Mouse (Mus musculus): ENCODE results near the gene Oxa1l. TPM values are rescaled to one million over a fixed set of nuclear protein-coding genes. Genes with fewer than 3 reads are reported as not detected.

The Oxa1l gene
- polyA plus RNA-seq, 1 experiment from 2014 or later, result 21.4 TPM

GRCm38 (mm10) chr14:54393794-54394193 lies 33.2 kb downstream of the Oxa1l start:
- Histone ChIP-seq H3K9ac (no peak overlapping the region), H3K9me3 (replicated peaks) (no peaks in the 10 kb centered on the region), H3K4me2 (no peak overlapping the region), H3K4me1 (replicated peaks) (no peaks in the 10 kb centered on the region), H3K4me3 (replicated peaks) (no peak overlapping the region), H3K27me3 (no peaks in the 10 kb centered on the region), H3K36me3 (peaks cover 5% of the 10 kb centered on the region; the same call in 1 of the 2 replicates), H3K27ac (no peak overlapping the region)
- ATAC-seq (ENCODE audit: low read depth) (no peak), DNase-seq (no peak)
- WGBS (ENCODE audit: insufficient replicate concordance), result 60% methylated on average over 3 of the region's 3 CpGs

GRCm38 (mm10) chr14:54394309-54394708 lies 33.7 kb downstream of the Oxa1l start:
- Histone ChIP-seq H3K36me3 (peaks cover 5% of the 10 kb centered on the region; the same call in 1 of the 2 replicates), H3K27me3 (no peaks in the 10 kb centered on the region), H3K9me3 (replicated peaks) (no peaks in the 10 kb centered on the region), H3K4me2 (no peak overlapping the region), H3K4me3 (replicated peaks) (no peak overlapping the region), H3K27ac (no peak overlapping the region), H3K4me1 (replicated peaks) (0 out of 2 replicates have a peak, but pooled peaks cover 5% of the 10 kb centered on the region), H3K9ac (no peak overlapping the region)
- DNase-seq (no peak), ATAC-seq (ENCODE audit: low read depth) (no peak)

- DNase-seq (no peak), ATAC-seq (ENCODE audit: low read depth) (no peak)
- WGBS (ENCODE audit: insufficient replicate concordance), result 65% methylated on average over 7 of the region's 7 CpGs
- Histone ChIP-seq H3K9ac (no peak overlapping the region), H3K27me3 (no peaks in the 10 kb centered on the region), H3K4me1 (replicated peaks) (0 out of 2 replicates have a peak, but pooled peaks cover 7% of the 10 kb centered on the region), H3K4me3 (replicated peaks) (no peak overlapping the region), H3K36me3 (peaks cover 5% of the 10 kb centered on the region; the same call in 1 of the 2 replicates), H3K4me2 (no peak overlapping the region), H3K27ac (no peak overlapping the region), H3K9me3 (replicated peaks) (no peaks in the 10 kb centered on the region)
Measured at GRCm38 (mm10) chr14:54396685-54397084, 36.1 kb downstream of the Oxa1l start.

- no peaks in the 10 kb centered on the region for H3K27me3 ChIP-seq
- 63% methylated on average over 7 of the region's 7 CpGs for WGBS (ENCODE audit: insufficient replicate concordance)
- no peak overlapping the region for H3K4me2 ChIP-seq
Measured at GRCm38 (mm10) chr14:54397872-54398527, 37.4 kb downstream of the Oxa1l start.

GRCm38 (mm10) chr14:54398528-54398916 lies 37.9 kb downstream of the Oxa1l start:
- Histone ChIP-seq H3K4me1 (replicated peaks) (0 out of 2 replicates have a peak, but pooled peaks cover 7% of the 10 kb centered on the region), H3K27me3 (no peaks in the 10 kb centered on the region), H3K9ac (no peak overlapping the region), H3K27ac (no peak overlapping the region), H3K36me3 (peaks cover 5% of the 10 kb centered on the region; the same call in 1 of the 2 replicates), H3K9me3 (replicated peaks) (no peaks in the 10 kb centered on the region), H3K4me2 (no peak overlapping the region), H3K4me3 (replicated peaks) (no peak overlapping the region)
- ATAC-seq (ENCODE audit: low read depth) (0 out of 2 replicates have a peak, but pooled peaks have one; percentile 15), DNase-seq (no peak)
- WGBS (ENCODE audit: insufficient replicate concordance), result 54% methylated on average over 7 of the region's 7 CpGs

More at GRCm38 (mm10) chr14:54397872-54398527, 37.4 kb downstream of the Oxa1l start:
- ATAC-seq (ENCODE audit: low read depth), result no peak
- H3K4me3 ChIP-seq (replicated peaks), result no peak overlapping the region
- DNase-seq, result no peak
- no peak overlapping the region for H3K27ac ChIP-seq
- no peak overlapping the region for H3K9ac ChIP-seq
- no peaks in the 10 kb centered on the region for H3K9me3 ChIP-seq (replicated peaks)
- 0 out of 2 replicates have a peak, but pooled peaks cover 7% of the 10 kb centered on the region for H3K4me1 ChIP-seq (replicated peaks)
- peaks cover 5% of the 10 kb centered on the region; the same call in 1 of the 2 replicates for H3K36me3 ChIP-seq

GRCm38 (mm10) chr14:54398921-54399382 lies 38.3 kb downstream of the Oxa1l start:
- Histone ChIP-seq H3K9me3 (replicated peaks) (no peaks in the 10 kb centered on the region), H3K27ac (no peak overlapping the region), H3K4me2 (no peak overlapping the region), H3K27me3 (no peaks in the 10 kb centered on the region), H3K4me3 (replicated peaks) (no peak overlapping the region), H3K36me3 (peaks cover 5% of the 10 kb centered on the region; the same call in 1 of the 2 replicates), H3K9ac (no peak overlapping the region), H3K4me1 (replicated peaks) (0 out of 2 replicates have a peak, but pooled peaks cover 7% of the 10 kb centered on the region)
- DNase-seq, result no peak
- ATAC-seq (ENCODE audit: low read depth), result no peak
- WGBS (ENCODE audit: insufficient replicate concordance), result 51% methylated on average over 8 of the region's 8 CpGs

- Histone ChIP-seq H3K4me2 (no peak overlapping the region), H3K4me1 (replicated peaks) (peaks cover 31% of the 10 kb centered on the region), H3K36me3 (no peaks in the 10 kb centered on the region), H3K27ac (no peak overlapping the region), H3K4me3 (replicated peaks) (no peak overlapping the region), H3K9me3 (replicated peaks) (no peaks in the 10 kb centered on the region), H3K9ac (no peak overlapping the region), H3K27me3 (no peaks in the 10 kb centered on the region)
- WGBS (ENCODE audit: insufficient replicate concordance), result 58% methylated on average over 3 of the region's 3 CpGs
- no peak for DNase-seq
- ATAC-seq (ENCODE audit: low read depth), result no peak
Measured at GRCm38 (mm10) chr14:54401723-54402122, 41.1 kb downstream of the Oxa1l start.

GRCm38 (mm10) chr14:54408336-54409056 lies 47.9 kb downstream of the Oxa1l start:
- Histone ChIP-seq H3K9ac (no peak overlapping the region), H3K36me3 (no peaks in the 10 kb centered on the region), H3K27ac (peak overlapping the region; percentile 4; the same call in 1 of the 2 replicates), H3K4me2 (peak overlapping the region; percentile 27), H3K9me3 (replicated peaks) (no peaks in the 10 kb centered on the region), H3K27me3 (no peaks in the 10 kb centered on the region), H3K4me3 (replicated peaks) (0 out of 2 replicates have a peak overlapping the region, but pooled peaks have one; percentile 1), H3K4me1 (replicated peaks) (peaks cover 46% of the 10 kb centered on the region)
- no peak for DNase-seq
- 81% methylated on average over 25 of the region's 25 CpGs for WGBS (ENCODE audit: insufficient replicate concordance)
- ATAC-seq (ENCODE audit: low read depth), result no peak

GRCm38 (mm10) chr14:54409057-54409645 lies 48.5 kb downstream of the Oxa1l start:
- Histone ChIP-seq H3K4me1 (replicated peaks) (peaks cover 52% of the 10 kb centered on the region), H3K4me2 (peak overlapping the region; percentile 27), H3K27ac (peak overlapping the region; percentile 67; the same call in 1 of the 2 replicates), H3K27me3 (no peaks in the 10 kb centered on the region), H3K9ac (no peak overlapping the region), H3K36me3 (no peaks in the 10 kb centered on the region), H3K9me3 (replicated peaks) (no peaks in the 10 kb centered on the region), H3K4me3 (replicated peaks) (peak overlapping the region; percentile 9; the same call in 1 of the 2 replicates)
- WGBS (ENCODE audit: insufficient replicate concordance), result 56% methylated on average over 7 of the region's 7 CpGs
- ATAC-seq (ENCODE audit: low read depth) (no peak), DNase-seq (no peak)

GRCm38 (mm10) chr14:54409980-54410810 lies 49.6 kb downstream of the Oxa1l start:
- Histone ChIP-seq H3K27me3 (no peaks in the 10 kb centered on the region), H3K4me2 (peak overlapping the region; percentile 27), H3K4me3 (replicated peaks) (0 out of 2 replicates have a peak overlapping the region, but pooled peaks have one; percentile 9), H3K9me3 (replicated peaks) (no peaks in the 10 kb centered on the region), H3K36me3 (no peaks in the 10 kb centered on the region), H3K4me1 (replicated peaks) (peaks cover 52% of the 10 kb centered on the region), H3K9ac (peak overlapping the region; percentile 36; the same call in 1 of the 2 replicates), H3K27ac (peak overlapping the region; percentile 67)
- no peak for DNase-seq
- 25% methylated on average over 17 of the region's 17 CpGs for WGBS (ENCODE audit: insufficient replicate concordance)
- peak; percentile 59 for ATAC-seq (ENCODE audit: low read depth)
